Mouse (Mus musculus) olfactory bulb, adult 2 months (tissue): ENCODE measurements at regions not wholly inside any gene's neighbourhood (a gene's known extent, or its start where the extent isn't known, plus 50 kb on each side); places are given as distances from the start of the nearest gene placed in this dataset.

ENCODE experiments used
- H3K27ac ChIP-seq: fragments of 200-500 bp; 2 replicates; pipeline ENCODE4 v1.5.1; 2012; ENCODE audit warnings: low read depth, low read length; ENCODE audit not compliant: insufficient read depth
- H3K4me1 ChIP-seq: fragments of 200-500 bp; 2 replicates; pipeline ENCODE4 v1.6.1; 2012; ENCODE audit warnings: low read length; ENCODE audit not compliant: control insufficient read depth, insufficient read depth
- H3K4me3 ChIP-seq: fragments of 200-500 bp; 2 replicates; pipeline ENCODE4 v1.5.1; 2012; ENCODE audit warnings: mild to moderate bottlenecking, low read depth, low read length, moderate library complexity; ENCODE audit not compliant: insufficient read depth
- CTCF ChIP-seq: fragments of 200-500 bp; IDR thresholded peaks from 2 replicates; pipeline ENCODE4 v1.5.1; 2012; ENCODE audit warnings: low read depth, mild to moderate bottlenecking, low read length, moderate library complexity; ENCODE audit not compliant: insufficient read depth
- POLR2A ChIP-seq: fragments of 200-500 bp; IDR thresholded peaks from 2 replicates; pipeline ENCODE4 v1.6.1; 2012; ENCODE audit warnings: mild to moderate bottlenecking, low read depth, low read length, moderate library complexity; ENCODE audit not compliant: insufficient read depth
- WGBS: fragments of 180-500 bp; shearing (Covaris S2); methylation state at CpG from one replicate; pipeline ENCODE4 v1.1.7; 2018; 5-methylcytosine and 5-hydroxymethylcytosine counted together

- H3K4me1 ChIP-seq = no peaks in the 10 kb centered on the region
- H3K4me3 ChIP-seq = no peak overlapping the region
- no peak overlapping the region for H3K27ac ChIP-seq
- no peak for TF ChIP-seq CTCF
- no peak for TF ChIP-seq POLR2A
- WGBS = 97% methylated on average over 1 of the region's 1 CpGs
These were observed 220.7 kb downstream of the Gm5426 start for GRCm38 (mm10) chr10:96356980-96357624.

GRCm38 (mm10) chr10:96357632-96358031 is 221.2 kb downstream of the Gm5426 start:
- H3K27ac ChIP-seq = no peak overlapping the region
- TF ChIP-seq POLR2A (no peak), CTCF (no peak)
- 76% methylated on average over 5 of the region's 5 CpGs for WGBS
- H3K4me3 ChIP-seq = no peak overlapping the region
- no peaks in the 10 kb centered on the region for H3K4me1 ChIP-seq

GRCm38 (mm10) chr10:96358984-96359383 is 222.6 kb downstream of the Gm5426 start:
- WGBS = 74% methylated on average over 2 of the region's 2 CpGs
- Histone ChIP-seq H3K4me1 (no peaks in the 10 kb centered on the region), H3K27ac (no peak overlapping the region), H3K4me3 (no peak overlapping the region)
- TF ChIP-seq CTCF = no peak
- no peak for TF ChIP-seq POLR2A

GRCm38 (mm10) chr10:96362211-96362610 is 225.8 kb downstream of the Gm5426 start:
- 65% methylated on average over 3 of the region's 3 CpGs for WGBS
- Histone ChIP-seq H3K4me3 (no peak overlapping the region), H3K27ac (no peak overlapping the region), H3K4me1 (no peaks in the 10 kb centered on the region)
- no peak for TF ChIP-seq POLR2A
- TF ChIP-seq CTCF = no peak

GRCm38 (mm10) chr10:96363867-96364266 is 227.5 kb downstream of the Gm5426 start:
- WGBS = 92% methylated on average over 4 of the region's 4 CpGs
- Histone ChIP-seq H3K27ac (no peak overlapping the region), H3K4me3 (no peak overlapping the region), H3K4me1 (no peaks in the 10 kb centered on the region)
- TF ChIP-seq CTCF (no peak), POLR2A (no peak)

- no peak for TF ChIP-seq CTCF
- no peak for TF ChIP-seq POLR2A
- Histone ChIP-seq H3K4me3 (no peak overlapping the region), H3K27ac (no peak overlapping the region), H3K4me1 (no peaks in the 10 kb centered on the region)
- whole genome bisulfite sequencing = 61% methylated on average over 3 of the region's 3 CpGs
These were observed 228.7 kb downstream of the Gm5426 start for GRCm38 (mm10) chr10:96365101-96365500.

- H3K4me3 ChIP-seq = no peak overlapping the region
- H3K27ac ChIP-seq = no peak overlapping the region
- TF ChIP-seq CTCF (no peak), POLR2A (no peak)
- WGBS = 86% methylated on average over 2 of the region's 2 CpGs
- H3K4me1 ChIP-seq = no peaks in the 10 kb centered on the region
These were observed 230.5 kb downstream of the Gm5426 start for GRCm38 (mm10) chr10:96366871-96367270.

- H3K4me3 ChIP-seq = no peak overlapping the region
- H3K27ac ChIP-seq = no peak overlapping the region
- no peaks in the 10 kb centered on the region for H3K4me1 ChIP-seq
- TF ChIP-seq CTCF = no peak
- TF ChIP-seq POLR2A = no peak
- WGBS = 68% methylated on average over 21 of the region's 21 CpGs
These were observed 234.3 kb downstream of the Gm5426 start for GRCm38 (mm10) chr10:96370547-96371320.

- TF ChIP-seq POLR2A (no peak), CTCF (no peak)
- H3K4me1 ChIP-seq = no peaks in the 10 kb centered on the region
- H3K27ac ChIP-seq = no peak overlapping the region
- 75% methylated on average over 14 of the region's 14 CpGs for WGBS
- H3K4me3 ChIP-seq = no peak overlapping the region
These were observed 234.9 kb downstream of the Gm5426 start for GRCm38 (mm10) chr10:96371321-96371653.
